Mouse (Mus musculus): ENCODE results near the gene Ndfip2.

Ndfip2 gene

GRCm38 (mm10) chr14:105354121-105354520 lies 95.7 kb downstream of the Ndfip2 start:
- intact Hi-C loops (cut with DNase I): no loop called here

All from adrenal gland (tissue).